Mouse (Mus musculus): Measurements from ENCODE around the gene Klhl26.

Klhl26 gene

GRCm38 (mm10) chr8:70440246-70440645 is 36.5 kb downstream of the Klhl26 start:
- DNase-seq = no peak

- DNase-seq = no peak
Measured at GRCm38 (mm10) chr8:70439848-70440179, 37.0 kb downstream of the Klhl26 start.

GRCm38 (mm10) chr8:70439055-70439847 is 37.5 kb downstream of the Klhl26 start, which contains the start of gene Crtc1:
TSS of gene Crtc1 (minus strand) at chr8:70439579.
- peak; percentile 97 for DNase-seq

- no peak for DNase-seq
Measured at GRCm38 (mm10) chr8:70438423-70438822, 38.3 kb downstream of the Klhl26 start.

GRCm38 (mm10) chr8:70435156-70435555 is 41.6 kb downstream of the Klhl26 start:
- no peak for DNase-seq

- no peak for DNase-seq
Measured at GRCm38 (mm10) chr8:70432991-70433536, 43.7 kb downstream of the Klhl26 start.

- DNase-seq = no peak
Measured at GRCm38 (mm10) chr8:70431213-70431612, 45.6 kb downstream of the Klhl26 start.

- no peak for DNase-seq
Measured at GRCm38 (mm10) chr8:70426300-70426907, 50.4 kb downstream of the Klhl26 start.

GRCm38 (mm10) chr8:70422722-70423121 is 54.0 kb downstream of the Klhl26 start:
- no peak for DNase-seq

DNA sequence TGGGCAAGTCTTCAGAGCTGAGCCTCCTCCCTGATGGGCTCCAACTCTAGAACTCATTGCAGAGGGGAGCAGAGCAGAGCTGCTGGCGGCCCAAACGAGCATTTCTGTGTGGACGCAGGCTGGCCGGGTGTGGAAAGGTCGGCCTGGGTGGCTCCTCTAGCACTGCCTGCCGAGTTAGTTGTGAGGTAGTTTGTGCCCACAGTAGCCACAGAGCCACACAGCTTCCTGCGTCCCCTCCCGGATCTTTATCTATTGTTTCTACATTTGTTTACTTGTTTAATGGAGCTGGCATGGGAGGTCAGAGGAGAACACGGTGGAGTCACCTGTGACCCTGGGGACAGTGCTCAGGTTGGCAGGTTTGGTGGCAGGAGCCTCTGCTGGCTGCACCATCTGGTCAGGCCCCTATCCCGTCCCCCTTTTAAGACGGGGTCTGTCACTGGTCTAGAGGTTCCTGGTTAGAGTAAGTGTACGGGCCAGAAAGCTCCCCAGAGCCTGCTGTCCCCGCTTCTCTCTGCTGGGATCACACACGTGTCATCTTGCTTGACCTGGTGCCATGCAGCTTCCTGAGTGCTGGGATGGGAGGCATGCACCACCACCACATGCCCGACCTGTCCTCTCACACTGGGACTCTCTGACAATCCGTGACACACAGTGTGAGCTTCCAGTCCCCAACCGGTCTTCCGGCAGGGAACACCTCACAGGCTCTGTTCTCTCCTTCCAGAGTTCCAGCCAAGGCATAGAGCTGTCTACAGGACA is 55.2 kb downstream of the Klhl26 start:
- no peak for DNase-seq

GRCm38 (mm10) chr8:70419879-70420643 is 56.7 kb downstream of the Klhl26 start:
- no peak for DNase-seq

- no peak for DNase-seq
Measured at GRCm38 (mm10) chr8:70418954-70419353, 57.8 kb downstream of the Klhl26 start.

- DNase-seq = no peak
Measured at GRCm38 (mm10) chr8:70417914-70418313, 58.9 kb downstream of the Klhl26 start.

DNA sequence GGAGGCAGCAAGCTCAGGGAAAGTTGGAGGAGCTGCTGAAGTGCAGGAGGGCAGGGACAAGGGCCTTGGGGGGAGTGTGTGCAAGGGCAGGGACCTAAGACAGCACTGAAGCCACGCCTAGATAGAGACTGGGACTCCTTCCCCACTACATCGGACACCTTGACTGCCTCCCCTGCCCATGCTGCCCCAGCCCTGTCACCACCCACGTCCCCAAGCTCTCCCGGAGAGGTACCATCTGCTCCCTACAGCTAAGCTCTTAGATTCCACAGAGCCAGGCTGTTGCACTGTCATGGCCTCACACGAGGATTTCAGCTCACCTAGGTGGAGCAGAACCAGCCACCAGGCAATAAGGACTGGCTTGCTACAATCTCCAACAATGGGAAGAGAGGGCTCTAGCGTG is 59.8 kb downstream of the Klhl26 start:
- no peak for DNase-seq

DNA sequence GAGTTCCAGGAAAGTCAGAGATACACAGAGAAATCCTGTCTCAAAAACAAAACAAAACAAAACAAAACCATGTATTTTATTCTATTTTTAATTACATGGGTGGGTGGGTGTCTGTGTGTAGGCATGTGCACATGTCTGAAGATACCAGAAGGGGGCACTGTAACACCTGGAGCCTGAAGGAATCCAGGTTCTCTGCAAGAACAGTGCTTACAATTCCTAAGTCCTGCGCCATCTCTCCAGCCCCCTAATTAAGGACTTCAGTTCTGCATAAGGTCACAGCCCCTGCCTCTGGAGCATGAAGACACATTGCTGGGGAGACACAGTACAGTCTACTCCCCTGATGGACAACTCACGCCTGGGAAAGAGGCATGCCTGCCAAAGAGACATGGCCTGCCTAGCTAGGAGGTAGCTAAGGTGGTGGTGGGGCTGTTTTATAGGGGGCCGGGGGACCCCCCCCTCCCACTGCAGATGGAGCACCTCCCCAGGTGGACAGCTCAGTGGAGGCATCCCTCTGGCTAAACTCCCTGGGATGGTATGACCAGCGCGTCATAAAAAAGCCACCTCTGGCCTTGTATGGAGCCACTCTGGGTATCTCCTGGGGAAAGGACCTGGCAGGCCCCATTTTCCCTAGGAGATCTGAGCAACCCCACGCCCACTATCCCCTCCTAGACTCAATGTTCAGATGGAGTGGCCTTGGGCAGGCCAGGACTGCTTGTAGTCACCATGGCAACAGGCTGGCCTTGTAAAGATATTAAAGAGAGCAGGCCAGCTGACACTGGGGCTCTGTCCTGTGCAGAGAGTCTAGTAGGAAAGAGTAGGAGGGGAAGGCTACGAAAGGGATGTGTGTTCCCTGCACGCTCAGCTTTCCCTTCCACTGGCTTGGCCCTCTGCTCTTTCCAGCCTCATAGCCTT is 61.0 kb downstream of the Klhl26 start:
- DNase-seq = no peak

DNA sequence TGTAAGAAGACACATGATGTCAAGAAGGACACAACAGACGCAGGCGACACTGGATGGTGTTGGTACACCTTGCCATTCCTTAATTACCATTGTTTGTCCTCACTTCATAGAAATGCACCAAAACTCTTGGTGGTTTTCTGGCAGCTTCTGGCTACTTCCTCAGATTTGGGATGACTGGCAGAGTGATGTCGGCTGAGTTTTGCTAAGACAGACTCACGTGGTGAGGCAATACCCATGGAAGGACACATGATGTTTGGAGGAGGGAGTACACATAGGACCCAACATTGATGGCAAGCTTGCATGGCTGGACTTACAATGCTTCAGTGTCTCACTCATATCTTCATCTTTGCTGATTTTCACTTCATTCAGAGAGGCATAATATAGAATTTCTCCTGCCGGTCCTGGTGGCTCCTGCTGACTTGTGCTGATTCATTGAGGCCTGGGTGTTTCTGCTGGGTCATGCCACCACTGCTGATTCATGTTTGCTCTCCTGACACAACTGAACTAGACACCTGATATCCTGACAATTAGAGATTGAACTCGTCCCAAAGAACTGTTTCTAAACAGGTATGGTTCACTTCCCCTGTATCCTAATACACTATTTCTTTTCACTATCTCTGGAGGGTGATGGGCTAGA is 62.3 kb downstream of the Klhl26 start:
- no peak for DNase-seq

- DNase-seq = no peak
Measured at GRCm38 (mm10) chr8:70410281-70410680, 66.5 kb downstream of the Klhl26 start.

DNA sequence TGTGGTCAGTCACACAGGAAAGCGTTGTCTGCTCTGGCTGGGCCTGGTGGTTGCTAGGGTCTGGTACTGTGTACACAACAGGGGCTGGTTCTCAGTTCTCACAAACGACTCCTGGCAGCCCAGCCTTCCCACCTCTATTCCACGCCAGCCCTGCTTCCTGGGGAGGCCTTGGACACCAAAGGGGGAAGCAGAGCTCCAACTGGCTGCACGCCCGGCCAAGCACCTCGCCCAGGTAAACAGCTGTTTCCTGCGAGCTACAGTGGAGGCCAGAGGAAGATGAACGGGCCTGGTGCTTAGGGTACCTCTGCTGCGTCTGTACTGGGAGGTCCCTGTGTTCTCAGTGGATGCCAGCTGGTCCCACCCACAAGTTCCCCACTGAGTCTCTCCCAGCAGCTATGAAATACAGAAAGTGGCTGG is 67.3 kb downstream of the Klhl26 start:
- DNase-seq = no peak

DNA sequence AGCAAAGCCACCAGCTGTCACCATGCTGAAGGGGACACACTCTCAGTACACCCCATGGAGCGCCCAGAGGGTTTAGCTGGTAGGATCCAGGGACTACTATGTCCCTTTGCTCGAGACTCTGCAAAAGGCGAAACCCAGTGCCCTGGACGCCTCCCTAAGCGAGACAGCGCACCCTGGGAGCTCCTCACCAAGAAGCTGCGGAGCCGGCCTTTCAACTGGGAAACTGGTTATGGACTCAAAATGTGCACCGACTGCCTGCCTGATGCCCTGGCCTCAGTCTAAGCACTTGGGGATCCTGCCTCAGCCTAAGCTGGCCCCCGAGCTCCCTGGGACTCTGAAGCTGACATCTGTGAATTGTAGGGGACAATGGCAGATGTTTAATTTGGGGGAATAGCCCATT is 67.7 kb downstream of the Klhl26 start:
- DNase-seq = no peak

DNA sequence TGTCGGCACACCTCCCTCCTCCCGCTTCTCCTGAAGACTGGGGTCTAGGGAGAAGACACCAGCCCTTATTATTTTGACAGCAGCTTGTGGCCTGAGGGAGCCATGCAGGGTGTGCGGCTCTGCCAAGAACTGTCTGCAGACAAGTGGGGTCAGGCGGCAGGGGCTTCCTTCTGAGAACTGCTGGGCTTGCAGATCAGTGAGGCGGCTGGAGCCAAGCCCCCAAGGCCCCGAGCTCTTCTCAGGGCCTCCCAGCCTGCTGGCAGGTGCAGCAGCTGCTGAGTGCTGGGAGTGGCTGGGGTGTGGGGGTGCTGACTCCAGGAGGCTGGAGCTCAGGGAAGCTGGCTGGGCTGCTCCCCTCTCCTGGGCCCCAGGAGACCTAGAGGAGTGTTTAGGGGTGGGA is 68.5 kb downstream of the Klhl26 start:
- no peak for DNase-seq

DNA sequence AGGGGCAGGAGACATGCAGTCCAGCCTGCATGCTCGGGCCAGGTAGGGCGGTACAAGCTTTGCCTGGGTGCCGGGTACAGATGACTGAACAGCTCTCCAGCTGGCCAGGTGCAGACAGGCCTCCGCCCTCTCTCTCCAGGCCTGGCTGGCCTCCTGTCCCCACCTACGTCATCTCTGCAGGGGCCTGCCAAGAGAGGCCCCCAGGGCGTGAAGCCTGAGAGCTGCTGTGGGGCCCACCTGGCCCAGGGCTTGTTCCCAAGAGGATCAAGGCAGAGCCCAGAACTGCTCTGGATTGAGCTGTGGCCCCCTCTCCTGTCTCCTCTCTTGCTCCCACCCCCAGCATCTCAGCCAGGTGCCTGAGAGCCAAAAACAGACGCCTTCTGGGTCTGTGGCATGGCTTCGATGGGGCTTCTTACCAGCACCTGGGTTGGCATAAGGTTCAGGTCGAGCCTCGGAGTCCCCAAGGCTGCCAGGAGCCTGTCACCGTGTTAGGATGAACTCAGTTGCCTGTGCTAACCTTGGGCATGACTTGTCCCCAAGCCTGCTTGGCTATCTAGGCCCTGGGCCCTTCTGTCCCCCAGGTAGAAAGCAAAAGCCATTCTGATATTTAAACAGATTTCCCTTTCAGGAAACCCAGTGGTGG is 70.2 kb downstream of the Klhl26 start:
- DNase-seq = peak; percentile 34

Measured in kidney, adult 18-20 months (tissue).